Mouse (Mus musculus): ENCODE data around the gene Hoxc6. TPM values are rescaled to one million over a fixed set of nuclear protein-coding genes. Genes with fewer than 3 reads are reported as not detected.

The Hoxc6 gene
- polyA plus RNA-seq, 1 experiment from 2014 or later: not detected

DNA sequence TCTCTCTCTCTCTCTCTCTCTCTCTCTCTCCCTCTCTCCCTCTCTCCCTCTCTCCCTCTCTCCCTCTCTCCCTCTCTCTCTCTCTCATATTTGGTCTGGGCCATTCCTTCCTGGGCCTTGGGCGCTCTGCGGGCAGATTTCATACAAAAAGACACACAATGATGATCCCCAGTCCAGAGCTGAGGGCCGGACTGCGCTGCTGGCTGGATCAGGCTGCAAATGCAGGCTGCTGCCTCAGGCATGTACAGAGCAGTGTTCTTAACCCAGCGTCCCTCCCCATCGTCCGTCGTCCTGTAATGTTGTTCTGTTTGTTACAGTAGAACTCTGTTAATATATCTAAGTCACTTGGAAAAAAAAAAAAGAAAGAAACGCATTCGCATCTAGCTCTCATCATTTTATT, 13.5 kb upstream of the Hoxc6 start:
- no peak overlapping the region for H3K9ac ChIP-seq (replicated peaks; ENCODE audit: low read depth, low read length)
- H3K4me3 ChIP-seq (replicated peaks; ENCODE audit: low read length): no peak overlapping the region
- peaks cover 6% of the 10 kb centered on the region for H3K4me1 ChIP-seq (replicated peaks; ENCODE audit: control insufficient read depth, insufficient read depth, low read length)
- ATAC-seq: no peak
- H3K9me3 ChIP-seq (ENCODE audit: control insufficient read depth, low read length): no peaks in the 10 kb centered on the region
- no peak overlapping the region for H3K4me2 ChIP-seq (ENCODE audit: low read length)
- peaks cover 93% of the 10 kb centered on the region for H3K27me3 ChIP-seq (replicated peaks; ENCODE audit: control insufficient read depth, insufficient read depth, low read length)
- H3K27ac ChIP-seq (ENCODE audit: low read length): no peak overlapping the region
- no peaks in the 10 kb centered on the region for H3K36me3 ChIP-seq (ENCODE audit: control insufficient read depth, insufficient read depth)
- 1% methylated on average over 10 of the region's 10 CpGs for WGBS

- Histone ChIP-seq H3K27me3 (replicated peaks; ENCODE audit: control insufficient read depth, insufficient read depth, low read length) (peaks cover 93% of the 10 kb centered on the region), H3K27ac (ENCODE audit: low read length) (no peak overlapping the region), H3K4me2 (ENCODE audit: low read length) (no peak overlapping the region), H3K36me3 (ENCODE audit: control insufficient read depth, insufficient read depth) (no peaks in the 10 kb centered on the region), H3K4me1 (replicated peaks; ENCODE audit: control insufficient read depth, insufficient read depth, low read length) (peaks cover 6% of the 10 kb centered on the region), H3K9ac (replicated peaks; ENCODE audit: low read depth, low read length) (no peak overlapping the region), H3K9me3 (ENCODE audit: control insufficient read depth, low read length) (no peaks in the 10 kb centered on the region), H3K4me3 (replicated peaks; ENCODE audit: low read length) (no peak overlapping the region)
- WGBS: 0% methylated on average over 3 of the region's 3 CpGs
- no peak for ATAC-seq
Measured at GRCm38 (mm10) chr15:102984925-102985324, 13.1 kb upstream of the Hoxc6 start.

- WGBS: 2% methylated on average over 21 of the region's 21 CpGs
- no peaks in the 10 kb centered on the region for H3K9me3 ChIP-seq (ENCODE audit: control insufficient read depth, low read length)
- ATAC-seq: no peak; the same call in 1 of the 2 replicates
- H3K36me3 ChIP-seq (ENCODE audit: control insufficient read depth, insufficient read depth): no peaks in the 10 kb centered on the region
- peaks cover 96% of the 10 kb centered on the region for H3K27me3 ChIP-seq (replicated peaks; ENCODE audit: control insufficient read depth, insufficient read depth, low read length)
- no peak overlapping the region for H3K4me3 ChIP-seq (replicated peaks; ENCODE audit: low read length)
- H3K27ac ChIP-seq (ENCODE audit: low read length): no peak overlapping the region
- H3K9ac ChIP-seq (replicated peaks; ENCODE audit: low read depth, low read length): no peak overlapping the region
- no peak overlapping the region for H3K4me2 ChIP-seq (ENCODE audit: low read length)
- peaks cover 5% of the 10 kb centered on the region for H3K4me1 ChIP-seq (replicated peaks; ENCODE audit: control insufficient read depth, insufficient read depth, low read length)
Measured at GRCm38 (mm10) chr15:102987124-102987833, 10.8 kb upstream of the Hoxc6 start.

DNA sequence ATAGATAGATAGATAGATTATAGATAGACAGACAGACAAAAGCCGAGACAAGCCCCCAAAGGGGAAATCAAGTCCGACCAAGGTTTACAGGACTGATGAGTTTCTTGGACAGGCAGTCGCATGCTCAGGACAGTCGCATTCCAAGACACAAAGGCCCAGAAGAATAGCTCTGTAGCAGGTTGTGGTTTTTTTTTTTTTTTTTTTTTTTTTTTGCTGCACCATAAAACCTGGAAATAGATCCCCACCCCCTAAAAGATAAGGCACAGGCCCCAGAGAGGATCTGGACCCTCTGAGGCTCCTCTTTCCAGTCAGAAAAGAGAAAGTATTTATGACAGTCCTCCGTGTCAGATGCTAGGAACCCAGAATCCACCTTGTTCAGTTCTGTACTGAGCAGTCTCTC, 10.0 kb upstream of the Hoxc6 start:
- peaks cover 97% of the 10 kb centered on the region for H3K27me3 ChIP-seq (replicated peaks; ENCODE audit: control insufficient read depth, insufficient read depth, low read length)
- H3K4me3 ChIP-seq (replicated peaks; ENCODE audit: low read length): no peak overlapping the region
- H3K36me3 ChIP-seq (ENCODE audit: control insufficient read depth, insufficient read depth): no peaks in the 10 kb centered on the region
- H3K27ac ChIP-seq (ENCODE audit: low read length): no peak overlapping the region
- H3K4me1 ChIP-seq (replicated peaks; ENCODE audit: control insufficient read depth, insufficient read depth, low read length): peaks cover 5% of the 10 kb centered on the region
- WGBS: 11% methylated on average over 5 of the region's 5 CpGs
- ATAC-seq: no peak
- no peaks in the 10 kb centered on the region for H3K9me3 ChIP-seq (ENCODE audit: control insufficient read depth, low read length)
- no peak overlapping the region for H3K9ac ChIP-seq (replicated peaks; ENCODE audit: low read depth, low read length)
- H3K4me2 ChIP-seq (ENCODE audit: low read length): no peak overlapping the region

GRCm38 (mm10) chr15:102990461-102991397, 7.3 kb upstream of the Hoxc6 start, which contains the start of gene Hoxc8:
Hoxc8 (plus strand) TSS chr15:102990607.
- Histone ChIP-seq H3K4me2 (ENCODE audit: low read length) (no peak within 1 kb of the TSS), H3K9ac (replicated peaks; ENCODE audit: low read depth, low read length) (no peak within 1 kb of the TSS), H3K27me3 (replicated peaks; ENCODE audit: control insufficient read depth, insufficient read depth, low read length) (peaks cover 91% of the 10 kb centered on the region), H3K4me1 (replicated peaks; ENCODE audit: control insufficient read depth, insufficient read depth, low read length) (peaks cover 5% of the 10 kb centered on the region), H3K27ac (ENCODE audit: low read length) (no peak within 1 kb of the TSS), H3K9me3 (ENCODE audit: control insufficient read depth, low read length) (no peaks in the 10 kb centered on the region), H3K4me3 (replicated peaks; ENCODE audit: low read length) (no peak within 1 kb of the TSS), H3K36me3 (ENCODE audit: control insufficient read depth, insufficient read depth) (no peaks in the 10 kb centered on the region)
- under 1% methylated on average over 61 of the region's 69 CpGs for WGBS
- ATAC-seq: no peak

- no peak overlapping the region for H3K4me2 ChIP-seq (ENCODE audit: low read length)
- no peaks in the 10 kb centered on the region for H3K36me3 ChIP-seq (ENCODE audit: control insufficient read depth, insufficient read depth)
- no peak overlapping the region for H3K9ac ChIP-seq (replicated peaks; ENCODE audit: low read depth, low read length)
- 4% methylated on average over 7 of the region's 7 CpGs for WGBS
- H3K4me1 ChIP-seq (replicated peaks; ENCODE audit: control insufficient read depth, insufficient read depth, low read length): peaks cover 5% of the 10 kb centered on the region
- no peak overlapping the region for H3K27ac ChIP-seq (ENCODE audit: low read length)
- H3K9me3 ChIP-seq (ENCODE audit: control insufficient read depth, low read length): no peaks in the 10 kb centered on the region
- peaks cover 91% of the 10 kb centered on the region for H3K27me3 ChIP-seq (replicated peaks; ENCODE audit: control insufficient read depth, insufficient read depth, low read length)
- ATAC-seq: no peak
- no peak overlapping the region for H3K4me3 ChIP-seq (replicated peaks; ENCODE audit: low read length)
Measured at GRCm38 (mm10) chr15:102991782-102992181, 6.3 kb upstream of the Hoxc6 start.

DNA sequence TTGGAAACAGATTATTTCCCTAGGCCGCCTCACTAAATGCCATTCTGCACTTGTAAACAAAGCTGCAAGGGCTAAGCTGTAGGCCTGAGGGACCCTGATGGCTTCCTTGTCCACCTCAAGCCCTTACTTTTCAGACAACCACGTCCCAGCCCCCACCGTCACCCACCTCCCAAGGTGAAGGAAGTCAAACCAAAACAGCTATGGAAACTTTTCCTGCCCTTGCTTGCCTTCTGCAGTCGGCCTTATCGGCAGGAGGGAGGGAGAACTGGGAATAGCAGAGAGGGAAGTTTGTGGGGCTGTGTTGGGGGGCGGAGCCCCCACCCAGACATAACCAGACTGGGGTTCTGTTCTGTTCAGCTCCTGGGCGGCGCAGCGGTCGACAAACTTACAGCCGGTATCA, 5.9 kb upstream of the Hoxc6 start:
- H3K4me1 ChIP-seq (replicated peaks; ENCODE audit: control insufficient read depth, insufficient read depth, low read length): peaks cover 5% of the 10 kb centered on the region
- peaks cover 91% of the 10 kb centered on the region for H3K27me3 ChIP-seq (replicated peaks; ENCODE audit: control insufficient read depth, insufficient read depth, low read length)
- H3K4me3 ChIP-seq (replicated peaks; ENCODE audit: low read length): no peak overlapping the region
- under 1% methylated on average over 11 of the region's 11 CpGs for WGBS
- no peaks in the 10 kb centered on the region for H3K9me3 ChIP-seq (ENCODE audit: control insufficient read depth, low read length)
- H3K9ac ChIP-seq (replicated peaks; ENCODE audit: low read depth, low read length): no peak overlapping the region
- ATAC-seq: no peak
- H3K27ac ChIP-seq (ENCODE audit: low read length): no peak overlapping the region
- H3K36me3 ChIP-seq (ENCODE audit: control insufficient read depth, insufficient read depth): no peaks in the 10 kb centered on the region
- H3K4me2 ChIP-seq (ENCODE audit: low read length): no peak overlapping the region

DNA sequence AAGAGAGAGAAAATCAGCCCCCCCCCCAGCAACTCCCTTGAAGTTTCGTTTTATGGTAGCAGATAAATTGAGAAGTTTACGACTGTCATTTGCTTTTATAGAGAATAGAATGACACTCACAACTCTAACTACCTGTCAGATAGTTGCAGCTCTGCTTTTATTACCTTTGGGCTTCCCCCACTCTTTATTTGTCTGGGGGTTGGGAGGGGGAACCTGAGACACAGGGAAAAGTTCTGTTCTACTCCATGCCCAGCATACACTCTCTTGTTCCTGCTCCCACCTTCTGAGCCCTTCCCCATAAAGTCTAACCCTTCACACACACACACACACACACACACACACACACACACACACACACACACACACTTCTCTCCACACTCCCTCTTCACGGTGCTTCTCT, 5.2 kb upstream of the Hoxc6 start:
- Histone ChIP-seq H3K4me3 (replicated peaks; ENCODE audit: low read length) (no peak overlapping the region), H3K9me3 (ENCODE audit: control insufficient read depth, low read length) (no peaks in the 10 kb centered on the region), H3K27me3 (replicated peaks; ENCODE audit: control insufficient read depth, insufficient read depth, low read length) (peaks cover 91% of the 10 kb centered on the region), H3K27ac (ENCODE audit: low read length) (no peak overlapping the region), H3K9ac (replicated peaks; ENCODE audit: low read depth, low read length) (no peak overlapping the region), H3K4me1 (replicated peaks; ENCODE audit: control insufficient read depth, insufficient read depth, low read length) (peaks cover 5% of the 10 kb centered on the region), H3K4me2 (ENCODE audit: low read length) (no peak overlapping the region), H3K36me3 (ENCODE audit: control insufficient read depth, insufficient read depth) (no peaks in the 10 kb centered on the region)
- ATAC-seq: no peak
- 4% methylated on average over 3 of the region's 3 CpGs for WGBS

DNA sequence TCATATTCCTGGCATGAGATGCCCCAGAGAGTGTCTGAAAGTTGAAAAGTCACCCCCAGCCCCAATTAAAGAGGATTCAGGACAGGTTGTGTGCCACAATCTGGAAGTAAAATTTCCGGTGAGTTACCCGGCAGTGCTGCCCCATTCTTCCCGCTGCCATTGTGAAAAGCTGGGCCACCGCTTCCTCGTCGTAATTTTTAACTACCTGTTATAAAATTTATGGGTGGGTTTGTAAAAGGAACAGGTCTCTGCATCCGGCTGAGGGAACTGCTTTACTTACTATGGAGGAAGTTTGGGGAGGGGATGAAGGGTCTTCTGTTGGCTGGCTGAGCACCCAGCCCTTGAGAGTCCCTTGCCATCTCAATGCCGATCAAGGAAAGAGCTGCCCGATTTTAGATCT, 1.5 kb upstream of the Hoxc6 start:
- ATAC-seq: no peak
- Histone ChIP-seq H3K27ac (ENCODE audit: low read length) (no peak overlapping the region), H3K27me3 (replicated peaks; ENCODE audit: control insufficient read depth, insufficient read depth, low read length) (peaks cover 93% of the 10 kb centered on the region), H3K4me2 (ENCODE audit: low read length) (no peak overlapping the region), H3K36me3 (ENCODE audit: control insufficient read depth, insufficient read depth) (no peaks in the 10 kb centered on the region), H3K4me1 (replicated peaks; ENCODE audit: control insufficient read depth, insufficient read depth, low read length) (peaks cover 10% of the 10 kb centered on the region), H3K4me3 (replicated peaks; ENCODE audit: low read length) (no peak overlapping the region), H3K9me3 (ENCODE audit: control insufficient read depth, low read length) (no peaks in the 10 kb centered on the region), H3K9ac (replicated peaks; ENCODE audit: low read depth, low read length) (no peak overlapping the region)
- under 1% methylated on average over 9 of the region's 9 CpGs for WGBS
